Mouse (Mus musculus): ENCODE data around the gene 1700012A03Rik.

GRCm38 (mm10) chr6:32005914-32006313 is 44.1 kb upstream of the 1700012A03Rik start:
- TF ChIP-seq POLR2A (IDR thresholded peaks at IDR 0.05; ENCODE audit: low read depth, low read length), result no peak
- no peak for TF ChIP-seq CTCF (IDR thresholded peaks at IDR 0.05; ENCODE audit: extremely low read depth, insufficient read length, insufficient replicate concordance, low read depth, low read length)
